Mouse (Mus musculus) heart, postnatal 0 days (tissue): ENCODE data around the gene Xxylt1.

Experiments
- CTCF ChIP-seq: IDR thresholded peaks from 2 replicates; pipeline ENCODE4 v1.5.1; 2016; ENCODE audit warnings: antibody characterized with exemption, control low read depth, low read depth
- EP300 ChIP-seq: IDR thresholded peaks from 2 replicates; pipeline ENCODE4 v1.6.1; 2016; ENCODE audit warnings: antibody characterized with exemption, low read depth

DNA sequence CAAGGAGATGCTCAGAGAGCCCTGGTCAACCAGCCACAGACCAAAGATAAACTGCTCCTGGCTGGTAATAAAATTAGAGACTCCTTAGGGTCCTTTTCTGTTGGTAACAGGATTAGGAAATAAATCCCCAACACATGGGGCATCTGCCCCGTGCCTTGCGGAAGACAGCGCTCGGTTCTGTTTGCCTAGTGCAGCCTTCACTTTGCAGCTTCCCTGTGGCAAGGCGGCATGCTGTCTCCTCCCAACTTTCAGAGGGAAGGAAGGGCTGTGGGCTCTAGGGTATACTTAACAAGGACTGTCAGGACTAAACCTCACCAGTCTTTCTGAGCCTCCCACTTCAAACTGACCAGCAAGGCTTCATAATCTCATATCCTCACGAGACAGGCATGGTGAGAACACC, 103.5 kb downstream of the Xxylt1 start:
- TF ChIP-seq CTCF (no peak), EP300 (no peak)
